14 mouse cellular contexts compared by ENCODE assay signal in genomic region chr1:118660880-118661465, GRCm38 (mm10). TPM values are rescaled to one million over a fixed set of nuclear protein-coding genes. Genes with fewer than 3 reads are reported as not detected.
DNase-seq lines count a peak whose midpoint lies in the region; ATAC-seq lines count a peak whose summit lies in the region.
"Had no signal": no experiment of that assay in that cellular context is flagged by ENCODE, and none has a peak within 500 bp of the region (broad histone marks: within the 10 kb centered on the region; RNA-seq: fewer than 3 reads in every experiment).

No protein-coding gene starts in this region.

- no peaks in the 10 kb centered on the region for H3K36me3 ChIP-seq in lung, embryonic 16.5 days (ENCODE audit: control insufficient read depth, insufficient read depth, low read length)
- no peaks in the 10 kb centered on the region for H3K36me3 ChIP-seq in intestine, embryonic 15.5 days
- H3K36me3 ChIP-seq in kidney, embryonic 14.5 days (ENCODE audit: control insufficient read depth, insufficient read depth, low read length), result peaks cover under 1% of the 10 kb centered on the region; the same call in 1 of the 2 replicates
- H3K36me3 ChIP-seq in stomach, embryonic 16.5 days (ENCODE audit: control insufficient read depth, insufficient read depth, low read length), result no peaks in the 10 kb centered on the region
- no peaks in the 10 kb centered on the region for H3K36me3 ChIP-seq in midbrain, embryonic 10.5 days
- H3K36me3 ChIP-seq: limb, embryonic 10.5 days; liver, embryonic 13.5 days; neural tube, embryonic 15.5 days had no signal

- 22% methylated on average over 3 of the region's 3 CpGs for WGBS in lung, embryonic 16.5 days
- WGBS in intestine, embryonic 15.5 days, result 27% methylated on average over 3 of the region's 3 CpGs
- 67% methylated on average over 3 of the region's 3 CpGs for whole genome bisulfite sequencing in kidney, embryonic 14.5 days
- 33% methylated on average over 3 of the region's 3 CpGs for WGBS in stomach, embryonic 16.5 days
- WGBS in midbrain, embryonic 10.5 days, result 80% methylated on average over 3 of the region's 3 CpGs

- H3K27ac ChIP-seq in lung, embryonic 16.5 days (ENCODE audit: low read length), result no peak overlapping the region
- no peak overlapping the region for H3K27ac ChIP-seq in intestine, embryonic 15.5 days
- peak overlapping the region; percentile 25; the same call in 1 of the 2 replicates for H3K27ac ChIP-seq in kidney, embryonic 14.5 days (ENCODE audit: low read depth, low read length)
- no peak overlapping the region for H3K27ac ChIP-seq in stomach, embryonic 16.5 days (ENCODE audit: low read length)
- H3K27ac ChIP-seq in midbrain, embryonic 10.5 days (replicated peaks), result no peak overlapping the region
- H3K27ac ChIP-seq: limb, embryonic 10.5 days; liver, embryonic 13.5 days; neural tube, embryonic 15.5 days had no signal

- H3K9me3 ChIP-seq in lung, embryonic 16.5 days (ENCODE audit: control insufficient read depth, low read length), result no peaks in the 10 kb centered on the region
- H3K9me3 ChIP-seq in intestine, embryonic 15.5 days, result no peaks in the 10 kb centered on the region
- H3K9me3 ChIP-seq in kidney, embryonic 14.5 days (ENCODE audit: control insufficient read depth, low read length), result no peaks in the 10 kb centered on the region
- H3K9me3 ChIP-seq in stomach, embryonic 16.5 days (replicated peaks; ENCODE audit: control insufficient read depth, low read length), result no peaks in the 10 kb centered on the region
- no peaks in the 10 kb centered on the region for H3K9me3 ChIP-seq in midbrain, embryonic 10.5 days (replicated peaks)
- H3K9me3 ChIP-seq: limb, embryonic 10.5 days; liver, embryonic 13.5 days; neural tube, embryonic 15.5 days had no signal

- no peak overlapping the region for H3K9ac ChIP-seq in lung, embryonic 16.5 days (ENCODE audit: low read length)
- H3K9ac ChIP-seq in intestine, embryonic 15.5 days, result no peak overlapping the region
- H3K9ac ChIP-seq in kidney, embryonic 14.5 days (ENCODE audit: low read depth, low read length), result no peak overlapping the region
- H3K9ac ChIP-seq in stomach, embryonic 16.5 days (ENCODE audit: low read length), result no peak overlapping the region
- H3K9ac ChIP-seq: liver, embryonic 13.5 days; neural tube, embryonic 15.5 days had no signal

- H3K4me1 ChIP-seq in lung, embryonic 16.5 days (replicated peaks; ENCODE audit: control insufficient read depth, insufficient read depth, low read length), result peaks cover 7% of the 10 kb centered on the region; the same call in 1 of the 2 replicates
- H3K4me1 ChIP-seq in intestine, embryonic 15.5 days (replicated peaks), result peaks cover 5% of the 10 kb centered on the region; the same call in 1 of the 2 replicates
- 0 out of 2 replicates have a peak, but pooled peaks cover 3% of the 10 kb centered on the region for H3K4me1 ChIP-seq in kidney, embryonic 14.5 days (ENCODE audit: control insufficient read depth, insufficient read depth, low read length)
- peaks cover 9% of the 10 kb centered on the region for H3K4me1 ChIP-seq in stomach, embryonic 16.5 days (ENCODE audit: control insufficient read depth, insufficient read depth, low read length)
- H3K4me1 ChIP-seq in midbrain, embryonic 10.5 days, result no peaks in the 10 kb centered on the region
- H3K4me1 ChIP-seq: limb, embryonic 10.5 days; neural tube, embryonic 15.5 days had no signal

- no peaks in the 10 kb centered on the region for H3K27me3 ChIP-seq in lung, embryonic 16.5 days (ENCODE audit: control insufficient read depth, insufficient read depth, low read depth, low read length)
- H3K27me3 ChIP-seq in intestine, embryonic 15.5 days (replicated peaks), result no peaks in the 10 kb centered on the region
- no peaks in the 10 kb centered on the region for H3K27me3 ChIP-seq in kidney, embryonic 14.5 days (ENCODE audit: control insufficient read depth, insufficient read depth, low read length)
- H3K27me3 ChIP-seq in stomach, embryonic 16.5 days (ENCODE audit: control insufficient read depth, insufficient read depth, low read length), result no peaks in the 10 kb centered on the region
- no peaks in the 10 kb centered on the region for H3K27me3 ChIP-seq in midbrain, embryonic 10.5 days (ENCODE audit: low read depth, poor library complexity, severe bottlenecking)
- H3K27me3 ChIP-seq: liver, embryonic 13.5 days; neural tube, embryonic 15.5 days had no signal

- DNase-seq in lung, postnatal 14 days, result no peak
- DNase-seq in midbrain, embryonic 10.5 days (ENCODE audit: low spot score), result no peak
- no peak for DNase-seq in urinary bladder, postnatal 4 days (ENCODE audit: low spot score in 2 of 2)
- DNase-seq: cerebellum, adult 2 months; heart, postnatal 4 days; layer of hippocampus, postnatal 36 days; liver, embryonic 13.5 days had no signal

- no peak overlapping the region for H3K4me3 ChIP-seq in lung, embryonic 16.5 days (ENCODE audit: low read length)
- no peak overlapping the region for H3K4me3 ChIP-seq in intestine, embryonic 15.5 days (replicated peaks)
- H3K4me3 ChIP-seq in kidney, embryonic 14.5 days (ENCODE audit: low read length), result no peak overlapping the region
- no peak overlapping the region for H3K4me3 ChIP-seq in stomach, embryonic 16.5 days (replicated peaks; ENCODE audit: low read length)
- no peak overlapping the region for H3K4me3 ChIP-seq in midbrain, embryonic 10.5 days
- H3K4me3 ChIP-seq: erythroblast, embryonic 14.5 days; limb, embryonic 10.5 days; liver, embryonic 13.5 days; neural tube, embryonic 15.5 days had no signal

- no peak overlapping the region for H3K4me2 ChIP-seq in lung, embryonic 16.5 days (ENCODE audit: low read depth, low read length)
- no peak overlapping the region for H3K4me2 ChIP-seq in intestine, embryonic 15.5 days (replicated peaks)
- no peak overlapping the region for H3K4me2 ChIP-seq in kidney, embryonic 14.5 days (replicated peaks; ENCODE audit: low read depth, low read length)
- H3K4me2 ChIP-seq in stomach, embryonic 16.5 days (ENCODE audit: low read depth, low read length), result no peak overlapping the region
- H3K4me2 ChIP-seq: liver, embryonic 13.5 days; neural tube, embryonic 15.5 days had no signal

- ATAC-seq in lung, embryonic 16.5 days (ENCODE audit: low read depth), result peak; percentile 59; the same call in 1 of the 2 replicates
- ATAC-seq in intestine, embryonic 15.5 days, result peak; percentile 56
- ATAC-seq in kidney, embryonic 14.5 days (ENCODE audit: low FRiP score, low TSS enrichment), result peak; percentile 74; the same call in 1 of the 2 replicates
- ATAC-seq in stomach, embryonic 16.5 days (ENCODE audit: insufficient read depth, low FRiP score), result 0 out of 2 replicates have a peak, but pooled peaks have one; percentile 56

RNA-seq across cellular contexts. Expression of gene Tfcp2l1, which starts 33.2 kb away (rescaled TPM):
- 0.90 and 2.1 TPM in 2 replicates for polyA plus RNA-seq in lung, embryonic 16.5 days (2015; fragmentation: Nextera tagmentation; extraction: Ambion mirVana)
- 3.2 and 4.5 TPM in 2 replicates for polyA plus RNA-seq in intestine, embryonic 15.5 days (2015; fragmentation: Nextera tagmentation; extraction: Ambion mirVana)
- 21.2 and 33.0 TPM in 2 replicates for polyA plus RNA-seq in kidney, embryonic 14.5 days (2014; fragmentation: Nextera tagmentation; extraction: Ambion mirVana)
- polyA plus RNA-seq in stomach, embryonic 16.5 days (2015; fragmentation: Nextera tagmentation; extraction: Ambion mirVana), result 2.2 and 2.8 TPM in 2 replicates
- polyA plus RNA-seq in midbrain, embryonic 10.5 days (2016; fragmentation: Nextera tagmentation; extraction: Ambion mirVana), result 0.06 and 0.20 TPM in 2 replicates
- polyA plus RNA-seq: erythroblast, embryonic 14.5 days had no signal
